22 mouse cellular contexts compared by ENCODE assay signal in genomic region chr1:149256866-149257265, GRCm38 (mm10).
DNase-seq lines count a peak whose midpoint lies in the region; ATAC-seq and TF ChIP-seq lines count a peak whose summit lies in the region.
"Had no signal": no experiment of that assay in that cellular context is flagged by ENCODE, and none has a peak within 500 bp of the region (broad histone marks: within the 10 kb centered on the region; RNA-seq: fewer than 3 reads in every experiment).

No protein-coding gene starts in this region.

- WGBS in forebrain, embryonic 15.5 days = 32% methylated on average over 3 of the region's 3 CpGs
- WGBS in forebrain, embryonic 12.5 days = 76% methylated on average over 3 of the region's 3 CpGs

- no peaks in the 10 kb centered on the region for H3K27me3 ChIP-seq in forebrain, embryonic 15.5 days
- no peaks in the 10 kb centered on the region for H3K27me3 ChIP-seq in forebrain, embryonic 12.5 days
- H3K27me3 ChIP-seq: embryonic facial prominence, embryonic 12.5 days; hindbrain, embryonic 13.5 days; liver, embryonic 15.5 days; lung, embryonic 15.5 days; neural tube, embryonic 12.5 days had no signal

- 0 out of 2 replicates have a peak, but pooled peaks have one; percentile 56 for ATAC-seq in cerebellum, adult (ENCODE audit: insufficient number of reproducible peaks, low FRiP score, low TSS enrichment)
- peak; percentile 73; the same call in 1 of the 2 replicates for ATAC-seq in forebrain, embryonic 15.5 days (replicated peaks)
- no peak for ATAC-seq in forebrain, embryonic 12.5 days (ENCODE audit: low FRiP score)
- ATAC-seq: inflammation-experienced regulatory T-cells, adult 6 months had no signal

- H3K4me2 ChIP-seq in forebrain, embryonic 15.5 days (replicated peaks) = no peak overlapping the region
- no peak overlapping the region for H3K4me2 ChIP-seq in forebrain, embryonic 12.5 days
- H3K4me2 ChIP-seq: embryonic facial prominence, embryonic 12.5 days; hindbrain, embryonic 13.5 days; liver, embryonic 15.5 days; lung, embryonic 15.5 days; neural tube, embryonic 12.5 days had no signal

- DNase-seq in cerebellum, adult 11-12 months = no peak
- peak; percentile 26 for DNase-seq in Muller cell, postnatal 12 days (ENCODE audit: inconsistent ontology term)
- DNase-seq in layer of hippocampus, adult 2 months (ENCODE audit: low spot score in 2 of 2) = peak; percentile 60 to 73
- no peak for DNase-seq in thymus, postnatal 25 days
- no peak for DNase-seq in lung, postnatal 36 days
- DNase-seq: adrenal gland, postnatal 36 days; kidney, adult 2 months; liver; lung, postnatal 4 days; right cerebral cortex, postnatal 25 days; spleen, adult 18-20 months had no signal

- H3K4me1 ChIP-seq in forebrain, embryonic 15.5 days = no peaks in the 10 kb centered on the region
- H3K4me1 ChIP-seq in forebrain, embryonic 12.5 days = no peaks in the 10 kb centered on the region
- H3K4me1 ChIP-seq: embryonic facial prominence, embryonic 12.5 days; hindbrain, embryonic 13.5 days; limb, embryonic 10.5 days; liver, embryonic 15.5 days; lung, embryonic 15.5 days; neural tube, embryonic 12.5 days had no signal

- H3K4me3 ChIP-seq in forebrain, embryonic 15.5 days = no peak overlapping the region
- H3K4me3 ChIP-seq in forebrain, embryonic 12.5 days (replicated peaks) = no peak overlapping the region
- H3K4me3 ChIP-seq in layer of hippocampus, adult 2 months = no peak overlapping the region
- H3K4me3 ChIP-seq: embryonic facial prominence, embryonic 12.5 days; hindbrain, embryonic 13.5 days; limb, embryonic 10.5 days; liver, embryonic 15.5 days; lung, embryonic 15.5 days; neural tube, embryonic 12.5 days had no signal

- H3K9ac ChIP-seq in forebrain, embryonic 15.5 days (replicated peaks) = no peak overlapping the region
- no peak overlapping the region for H3K9ac ChIP-seq in forebrain, embryonic 12.5 days
- H3K9ac ChIP-seq: embryonic facial prominence, embryonic 12.5 days; hindbrain, embryonic 13.5 days; liver, embryonic 15.5 days; lung, embryonic 15.5 days; neural tube, embryonic 12.5 days had no signal

- H3K9me3 ChIP-seq in forebrain, embryonic 15.5 days = no peaks in the 10 kb centered on the region
- no peaks in the 10 kb centered on the region for H3K9me3 ChIP-seq in forebrain, embryonic 12.5 days
- H3K9me3 ChIP-seq: embryonic facial prominence, embryonic 12.5 days; hindbrain, embryonic 13.5 days; limb, embryonic 10.5 days; liver, embryonic 15.5 days; lung, embryonic 15.5 days; neural tube, embryonic 12.5 days had no signal

- H3K27ac ChIP-seq in forebrain, embryonic 15.5 days (replicated peaks) = no peak overlapping the region
- H3K27ac ChIP-seq in forebrain, embryonic 12.5 days = no peak overlapping the region
- H3K27ac ChIP-seq in layer of hippocampus, adult 2 months = no peak overlapping the region
- H3K27ac ChIP-seq: embryonic facial prominence, embryonic 12.5 days; hindbrain, embryonic 13.5 days; kidney, postnatal 0 days; limb, embryonic 10.5 days; liver, embryonic 15.5 days; lung, embryonic 15.5 days; neural tube, embryonic 12.5 days had no signal

- no peaks in the 10 kb centered on the region for H3K36me3 ChIP-seq in forebrain, embryonic 15.5 days
- H3K36me3 ChIP-seq in forebrain, embryonic 12.5 days (replicated peaks) = no peaks in the 10 kb centered on the region
- H3K36me3 ChIP-seq: embryonic facial prominence, embryonic 12.5 days; hindbrain, embryonic 13.5 days; limb, embryonic 10.5 days; liver, embryonic 15.5 days; lung, embryonic 15.5 days; neural tube, embryonic 12.5 days had no signal

- TF ChIP-seq CTCF in layer of hippocampus, adult 2 months (conservative IDR thresholded peaks at IDR 0.05) = no peak

Comparison
In these comparisons a context has a peak if more than half of its experiments do, and no peak if none do; other contexts are left out.
1. DNase-seq: peak in Muller cell, postnatal 12 days (single experiment) and layer of hippocampus, adult 2 months (2 of 2); none in cerebellum, adult 11-12 months (single experiment), thymus, postnatal 25 days (single experiment) and lung, postnatal 36 days (single experiment).